Mouse (Mus musculus) G1E (cell line): ENCODE results near the gene Ddx49. TPM values are rescaled to one million over a fixed set of nuclear protein-coding genes. Genes with fewer than 3 reads are reported as not detected.

ENCODE experiments used
- ATAC-seq: 2 replicates; pipeline ENCODE4 v1.8.0; 2016; ENCODE audit warnings: mild to moderate bottlenecking; ENCODE audit not compliant: insufficient number of reproducible peaks, poor library complexity, low FRiP score, severe bottlenecking; ENCODE audit errors: extremely low read depth
- DNase-seq: peaks from one replicate; pipeline ENCODE4 v3.0.0; 2012; ENCODE audit warnings: low spot score
- H3K27me3 ChIP-seq: 2 replicates; pipeline ENCODE4 v1.6.1; 2012; ENCODE audit warnings: mild to moderate bottlenecking, low read length, inconsistent platforms; ENCODE audit not compliant: insufficient read depth
- H3K36me3 ChIP-seq: replicated peaks from 2 replicates; pipeline ENCODE3; 2012; ENCODE audit warnings: mild to moderate bottlenecking, inconsistent platforms
- H3K4me1 ChIP-seq: 2 replicates; pipeline ENCODE4 v1.6.1; 2012; ENCODE audit warnings: low read depth, low read length, inconsistent platforms, mixed read lengths; ENCODE audit not compliant: insufficient read depth
- H3K4me3 ChIP-seq: 2 replicates; pipeline ENCODE4 v1.5.1; 2012; ENCODE audit warnings: low read depth, mild to moderate bottlenecking, inconsistent platforms, low read length, moderate library complexity, mixed read lengths
- H3K9me3 ChIP-seq: replicated peaks from 2 replicates; pipeline ENCODE4 v1.6.1; 2012; ENCODE audit warnings: inconsistent platforms
- CTCF ChIP-seq: IDR thresholded peaks from 2 replicates; pipeline ENCODE4 v1.5.1; 2012; ENCODE audit warnings: low read depth, low read length, inconsistent platforms, mixed read lengths
- GATA1 ChIP-seq: IDR thresholded peaks from 2 replicates; pipeline ENCODE4 v1.6.1; 2012; ENCODE audit warnings: borderline replicate concordance, low read length, inconsistent platforms, mixed read lengths
- GATA2 ChIP-seq: IDR thresholded peaks from 2 replicates; pipeline ENCODE4 v1.6.1; 2012; ENCODE audit warnings: low read depth, low read length, inconsistent platforms, borderline replicate concordance
- POLR2AphosphoS5 ChIP-seq: IDR thresholded peaks from 2 replicates; pipeline ENCODE4 v1.6.1; 2012; ENCODE audit warnings: low read depth, low read length, inconsistent platforms; ENCODE audit not compliant: insufficient replicate concordance
- TAL1 ChIP-seq: conservative IDR thresholded peaks from 2 replicates; pipeline ENCODE4 v1.6.1; 2012; ENCODE audit warnings: low read depth, low read length, inconsistent platforms, mixed read lengths
- polyA plus RNA-seq: library from polyadenylated mRNA; stranded (reverse); fragments of >175 nt; gene quantifications from 2 replicates; pipeline ENCODE4 v1.2.3, GENCODE M21; 2012
- total RNA-seq, 2 experiments: library from RNA; stranded (forward) in 1 of 2; stranded (reverse) in 1 of 2; fragments of 200-1000 nt in 1 of 2; fragments of >200 nt in 1 of 2; fragmentation: Nextera tagmentation in 1 of 2; gene quantifications; 2 replicates each; pipeline ENCODE4 v1.2.3; 2014 to 2017

Ddx49 gene
- total and polyA plus RNA-seq, 3 experiments, result 41.3 to 114 (median 55.1) TPM

DNA sequence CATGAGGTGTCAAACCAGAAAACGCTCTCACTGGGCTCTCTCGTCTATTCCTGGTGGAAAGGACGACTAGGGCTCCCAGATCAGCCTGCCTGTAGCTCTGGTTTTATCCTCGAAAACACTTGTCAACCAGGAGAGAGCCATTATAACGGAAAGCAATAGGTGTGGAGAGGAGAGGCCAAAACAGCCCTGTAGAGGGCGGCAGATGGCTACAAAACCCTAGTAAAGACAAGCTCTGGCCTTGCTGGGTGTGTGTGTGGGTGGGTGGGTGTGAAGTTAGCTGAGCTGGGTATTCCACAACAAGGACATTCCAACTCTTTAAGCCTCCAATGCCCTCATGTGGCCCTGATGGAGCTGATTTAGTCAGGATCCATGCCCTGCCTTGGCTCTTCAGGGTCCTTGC is 41.4 kb upstream of the Ddx49 start:
- no peaks in the 10 kb centered on the region for H3K27me3 ChIP-seq
- TF ChIP-seq GATA1 (no peak), CTCF (no peak)
- no peak for DNase-seq
- ATAC-seq, result no peak
- H3K9me3 ChIP-seq, result no peaks in the 10 kb centered on the region
- H3K4me1 ChIP-seq, result peaks cover 68% of the 10 kb centered on the region
- H3K36me3 ChIP-seq, result peaks cover 100% of the 10 kb centered on the region
- no peak overlapping the region for H3K4me3 ChIP-seq

DNA sequence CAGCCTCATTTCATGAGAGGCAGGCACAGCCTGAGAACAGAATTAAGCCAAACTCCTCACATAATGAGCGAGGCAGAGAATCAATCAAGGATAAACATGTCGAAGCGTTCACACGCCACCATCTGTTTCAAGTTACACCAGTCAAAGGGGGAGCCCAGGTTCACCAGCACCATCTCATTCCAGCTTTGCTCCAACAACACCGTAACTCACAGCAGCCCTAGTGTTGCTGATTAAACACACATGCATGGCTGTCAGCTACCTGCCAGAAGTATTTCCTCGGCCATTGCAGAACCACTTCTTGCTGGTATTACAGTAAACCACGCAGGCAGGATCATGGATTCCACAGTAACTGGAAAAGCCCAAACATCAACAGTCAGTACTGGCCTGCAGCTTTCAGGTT is 40.8 kb upstream of the Ddx49 start:
- ATAC-seq (no peak), DNase-seq (no peak)
- TF ChIP-seq TAL1 (no peak), GATA2 (no peak), GATA1 (no peak), POLR2AphosphoS5 (no peak), CTCF (no peak)
- no peaks in the 10 kb centered on the region for H3K27me3 ChIP-seq
- no peaks in the 10 kb centered on the region for H3K9me3 ChIP-seq
- H3K36me3 ChIP-seq, result peaks cover 100% of the 10 kb centered on the region
- no peak overlapping the region for H3K4me3 ChIP-seq
- H3K4me1 ChIP-seq, result peaks cover 62% of the 10 kb centered on the region

DNA sequence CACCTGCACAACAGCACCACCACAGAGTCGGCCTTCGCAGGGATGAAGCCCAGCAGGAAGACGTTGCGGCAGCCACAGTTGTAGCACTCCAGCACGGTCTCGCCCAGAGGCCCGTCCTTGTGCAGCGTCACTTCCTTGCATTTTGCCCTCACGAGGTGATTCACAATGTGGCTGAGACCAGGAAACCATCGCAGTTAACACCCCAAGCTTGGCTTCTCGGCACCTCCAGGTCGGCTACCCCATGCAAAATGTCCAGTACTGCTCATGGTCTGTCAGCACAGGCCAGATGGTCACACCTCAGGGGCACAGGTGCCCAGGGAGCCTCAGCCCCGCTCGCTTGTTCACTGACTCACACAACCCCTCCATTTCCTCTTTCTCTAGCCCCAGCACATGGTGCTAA is 39.7 kb upstream of the Ddx49 start:
- DNase-seq, result no peak
- Histone ChIP-seq H3K4me1 (peaks cover 52% of the 10 kb centered on the region), H3K27me3 (no peaks in the 10 kb centered on the region), H3K36me3 (peaks cover 100% of the 10 kb centered on the region), H3K4me3 (no peak overlapping the region), H3K9me3 (no peaks in the 10 kb centered on the region)
- no peak for ATAC-seq
- no peak for TF ChIP-seq POLR2AphosphoS5

DNA sequence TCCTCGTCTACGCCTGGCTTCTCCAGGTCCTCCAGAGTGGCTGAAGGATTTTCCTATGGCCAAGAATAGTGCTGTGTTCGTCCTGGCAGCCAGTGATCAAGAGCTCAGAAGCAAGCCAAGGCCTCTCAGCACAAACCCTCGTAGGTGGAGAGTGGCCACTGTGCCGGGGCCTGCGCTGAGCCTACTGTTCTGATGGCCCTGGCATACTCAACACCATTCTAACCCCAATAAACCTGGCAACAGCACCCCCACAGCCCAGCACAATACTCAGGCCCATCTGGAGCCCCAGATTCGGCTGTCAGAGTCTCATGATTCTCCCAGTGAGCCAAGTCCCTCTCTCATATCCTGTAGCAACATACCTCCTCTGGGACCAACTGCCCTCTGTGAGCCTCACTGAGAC is 38.4 kb upstream of the Ddx49 start:
- ATAC-seq, result no peak
- TF ChIP-seq GATA2, result no peak
- TF ChIP-seq POLR2AphosphoS5, result no peak
- no peak for TF ChIP-seq GATA1
- TF ChIP-seq CTCF, result no peak
- TF ChIP-seq TAL1, result no peak
- DNase-seq, result no peak
- H3K27me3 ChIP-seq, result no peaks in the 10 kb centered on the region
- no peaks in the 10 kb centered on the region for H3K9me3 ChIP-seq
- H3K4me3 ChIP-seq, result no peak overlapping the region
- peaks cover 100% of the 10 kb centered on the region for H3K36me3 ChIP-seq
- peaks cover 40% of the 10 kb centered on the region for H3K4me1 ChIP-seq

DNA sequence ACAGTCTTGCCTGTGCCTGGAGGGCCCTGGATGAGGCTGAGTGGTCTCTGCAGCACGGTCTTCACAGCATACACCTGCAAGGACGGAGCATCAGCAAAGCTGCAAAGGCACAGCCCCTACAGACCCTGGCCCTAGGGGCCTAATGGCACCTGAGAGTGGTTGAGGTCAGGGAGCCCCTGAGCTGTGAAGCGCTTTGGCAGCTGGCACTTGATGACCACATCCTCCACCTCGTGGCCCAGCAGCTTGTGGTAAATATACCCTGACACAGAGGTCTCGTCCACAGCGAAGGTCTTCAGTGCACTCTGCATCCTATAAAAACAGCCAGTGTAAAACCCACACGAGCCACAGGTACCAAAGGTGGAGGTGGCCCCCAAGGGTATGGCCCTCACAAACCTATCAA is 36.6 kb upstream of the Ddx49 start:
- peaks cover 100% of the 10 kb centered on the region for H3K36me3 ChIP-seq
- no peak for DNase-seq
- H3K4me3 ChIP-seq, result no peak overlapping the region
- no peaks in the 10 kb centered on the region for H3K9me3 ChIP-seq
- ATAC-seq, result no peak
- H3K4me1 ChIP-seq, result peaks cover 25% of the 10 kb centered on the region
- no peaks in the 10 kb centered on the region for H3K27me3 ChIP-seq
- TF ChIP-seq TAL1, result no peak
- TF ChIP-seq GATA1, result no peak
- TF ChIP-seq CTCF, result no peak
- TF ChIP-seq POLR2AphosphoS5, result no peak
- TF ChIP-seq GATA2, result no peak

DNA sequence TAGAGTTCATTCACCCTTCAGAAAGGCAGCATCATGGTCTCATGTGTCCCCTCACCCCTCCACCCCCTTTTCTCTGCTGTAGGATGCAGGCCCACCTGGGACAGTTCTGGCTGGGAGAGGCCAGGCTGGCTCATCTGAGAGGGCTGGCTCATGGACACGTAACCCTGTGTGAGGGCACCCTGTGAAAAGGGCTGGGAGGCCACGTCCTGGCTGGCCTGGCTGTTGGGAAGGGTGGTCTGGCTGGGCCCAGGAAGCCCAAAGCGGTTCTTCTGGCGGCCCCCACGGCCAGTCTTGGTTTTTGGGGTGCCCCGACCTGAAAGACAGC is 30.6 kb upstream of the Ddx49 start:
- Histone ChIP-seq H3K36me3 (peaks cover 84% of the 10 kb centered on the region), H3K9me3 (peaks cover 27% of the 10 kb centered on the region), H3K4me1 (peaks cover 21% of the 10 kb centered on the region), H3K27me3 (peaks cover 2% of the 10 kb centered on the region; the same call in 1 of the 2 replicates), H3K4me3 (no peak overlapping the region)
- ATAC-seq, result no peak
- TF ChIP-seq GATA1, result no peak
- no peak for DNase-seq

DNA sequence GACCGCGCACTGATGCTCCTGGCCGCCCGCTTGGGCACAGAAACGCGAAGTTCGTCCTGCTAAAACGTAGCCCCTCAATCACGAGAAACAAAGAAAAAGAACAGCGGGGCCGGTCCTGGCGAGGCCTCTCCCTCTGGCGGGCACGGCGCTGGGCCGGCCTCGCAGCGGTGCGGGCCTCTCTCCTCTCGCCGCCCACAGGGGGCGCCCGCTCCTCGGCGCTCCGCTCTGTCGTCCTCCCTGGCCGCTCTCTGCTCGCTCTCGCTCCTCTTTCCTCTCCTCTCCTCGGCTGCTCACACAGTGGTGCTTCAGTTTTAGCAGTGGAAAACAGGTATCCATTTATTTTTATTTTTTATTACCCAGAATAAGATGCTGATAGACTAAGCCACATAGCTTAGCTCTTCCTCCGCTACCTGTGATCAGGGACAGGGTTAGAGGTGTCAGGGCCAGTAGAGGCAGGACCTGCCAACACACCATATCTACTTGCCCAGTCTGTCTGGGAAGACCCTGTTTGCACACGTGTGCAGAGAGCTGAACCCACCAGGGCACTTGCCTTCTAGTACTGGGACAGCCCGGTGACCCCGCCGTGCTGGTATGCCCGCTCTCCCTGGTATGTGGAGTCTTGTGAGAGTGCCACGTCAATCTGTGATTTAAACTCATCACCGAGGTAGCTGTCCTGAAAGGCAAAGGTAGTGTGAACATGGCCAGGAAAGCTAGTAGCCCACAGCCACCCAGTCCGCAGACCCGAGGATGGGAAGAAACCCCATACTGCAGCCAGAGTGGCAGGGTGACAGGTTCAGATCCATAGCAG is 30.0 kb upstream of the Ddx49 start:
- Histone ChIP-seq H3K4me3 (no peak overlapping the region), H3K9me3 (peaks cover 32% of the 10 kb centered on the region), H3K27me3 (peaks cover 2% of the 10 kb centered on the region; the same call in 1 of the 2 replicates), H3K36me3 (peaks cover 79% of the 10 kb centered on the region), H3K4me1 (peaks cover 25% of the 10 kb centered on the region)
- ATAC-seq (no peak), DNase-seq (no peak)
- TF ChIP-seq GATA2, result no peak
- no peak for TF ChIP-seq CTCF
